Mouse (Mus musculus) small intestine, adult 2 months (tissue): ENCODE data around the gene Prkca.

Source experiments
- CTCF ChIP-seq: fragments of 200-500 bp; IDR thresholded peaks from 2 replicates; pipeline ENCODE4 v1.5.1; 2012; ENCODE audit warnings: low read depth, mild to moderate bottlenecking, control low read depth, inconsistent platforms, low read length, moderate library complexity, mixed read lengths; ENCODE audit not compliant: insufficient replicate concordance, insufficient read length; ENCODE audit errors: extremely low read depth
- POLR2A ChIP-seq: fragments of 200-500 bp; IDR thresholded peaks from 2 replicates; pipeline ENCODE4 v1.6.1; 2012; ENCODE audit warnings: low read depth, mild to moderate bottlenecking, control low read depth, inconsistent platforms, low read length, moderate library complexity

GRCm38 (mm10) chr11:108250829-108251637 is 92.7 kb downstream of the Prkca start:
- TF ChIP-seq CTCF (no peak), POLR2A (no peak)
